Mouse (Mus musculus) small intestine, adult 2 months (tissue): Measurements from ENCODE around the gene Rbm7. TPM values are rescaled to one million over a fixed set of nuclear protein-coding genes. Genes with fewer than 3 reads are reported as not detected.
"Not testable (repeated sequence)": the region's sequence is repeated elsewhere in the genome, so short reads cannot be mapped to it uniquely, and the experiment has no call there.

Source experiments
- H3K27ac ChIP-seq: fragments of 200-500 bp; 2 replicates; pipeline ENCODE4 v1.5.1; 2012; ENCODE audit warnings: low read depth, low read length, control low read depth, inconsistent platforms; ENCODE audit not compliant: insufficient read depth
- H3K27me3 ChIP-seq: fragments of 200-500 bp; 2 replicates; pipeline ENCODE4 v1.6.1; 2012; ENCODE audit warnings: mild to moderate bottlenecking, moderate library complexity, low read length, inconsistent platforms; ENCODE audit not compliant: control insufficient read depth, insufficient read depth
- H3K36me3 ChIP-seq: fragments of 200-500 bp; 2 replicates; pipeline ENCODE4 v1.6.1; 2012; ENCODE audit warnings: mild to moderate bottlenecking, low read length, control low read depth, inconsistent platforms; ENCODE audit not compliant: control insufficient read depth, insufficient read depth
- H3K4me1 ChIP-seq: fragments of 200-500 bp; 2 replicates; pipeline ENCODE4 v1.6.1; 2012; ENCODE audit warnings: low read length, inconsistent platforms, mixed read lengths; ENCODE audit not compliant: control insufficient read depth, insufficient read depth, insufficient read length
- H3K4me3 ChIP-seq: fragments of 200-500 bp; 2 replicates; pipeline ENCODE4 v1.5.1; 2012; ENCODE audit warnings: low read depth, mild to moderate bottlenecking, control low read depth, inconsistent platforms, low read length, moderate library complexity
- CTCF ChIP-seq: fragments of 200-500 bp; IDR thresholded peaks from 2 replicates; pipeline ENCODE4 v1.5.1; 2012; ENCODE audit warnings: low read depth, mild to moderate bottlenecking, control low read depth, inconsistent platforms, low read length, moderate library complexity, mixed read lengths; ENCODE audit not compliant: insufficient replicate concordance, insufficient read length; ENCODE audit errors: extremely low read depth
- POLR2A ChIP-seq: fragments of 200-500 bp; IDR thresholded peaks from 2 replicates; pipeline ENCODE4 v1.6.1; 2012; ENCODE audit warnings: low read depth, mild to moderate bottlenecking, control low read depth, inconsistent platforms, low read length, moderate library complexity
- WGBS: fragments of 180-500 bp; shearing (Covaris S2); methylation state at CpG from one replicate; pipeline ENCODE4 v1.1.7; 2018; 5-methylcytosine and 5-hydroxymethylcytosine counted together
- polyA plus RNA-seq: library from polyadenylated mRNA; depleted of rRNA; stranded (reverse); fragments of >200 nt; gene quantifications from 2 replicates; pipeline ENCODE4 v1.2.3, GENCODE M21; 2012

The Rbm7 gene
- polyA plus RNA-seq, 1 experiment, result 10.4 TPM

DNA sequence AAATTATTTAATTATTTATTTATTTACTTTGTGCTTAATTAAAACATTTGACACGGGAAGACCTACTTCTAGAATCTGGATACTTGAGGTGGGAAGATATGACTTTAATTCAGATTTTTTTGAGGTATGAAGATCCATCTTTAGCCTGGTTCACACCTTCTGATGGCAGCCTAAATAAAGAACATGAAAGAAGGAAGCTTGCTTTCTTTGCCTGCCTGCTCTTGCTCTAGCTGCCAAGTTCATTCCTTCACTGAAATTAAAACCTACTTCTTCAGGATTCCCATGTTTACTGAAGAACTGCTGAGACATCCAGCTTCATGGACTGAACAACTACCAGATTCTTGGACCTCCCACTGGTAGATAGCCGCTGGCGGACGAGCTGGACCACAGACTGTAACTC is 36.2 kb upstream of the Rbm7 start:
- H3K4me3 ChIP-seq, result no peak overlapping the region
- no peak overlapping the region for H3K27ac ChIP-seq
- H3K4me1 ChIP-seq, result no peaks in the 10 kb centered on the region
- WGBS, result 82% methylated on average over 4 of the region's 4 CpGs
- H3K27me3 ChIP-seq, result no peaks in the 10 kb centered on the region; the same call in 1 of the 2 replicates
- TF ChIP-seq POLR2A (no peak), CTCF (no peak)
- no peaks in the 10 kb centered on the region for H3K36me3 ChIP-seq

DNA sequence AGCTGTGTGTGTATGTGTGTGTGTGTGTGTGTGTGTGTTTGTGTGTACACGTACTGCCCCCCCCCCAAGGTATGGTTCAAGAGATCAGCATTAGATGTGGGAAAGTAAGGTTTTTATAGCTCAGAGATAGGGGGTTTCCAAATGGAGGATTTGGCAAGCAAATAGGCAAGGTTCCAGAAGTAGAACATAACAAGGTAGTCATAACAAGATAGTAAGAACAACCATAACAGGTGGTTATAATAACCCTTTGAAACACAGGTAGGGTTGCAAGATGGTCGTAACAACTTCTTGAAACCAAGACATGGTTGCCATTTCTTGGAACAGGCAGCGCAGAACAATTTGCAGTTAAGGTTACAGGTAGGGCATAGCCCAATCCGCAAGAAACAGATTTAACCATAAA is 31.4 kb upstream of the Rbm7 start:
- 90% methylated on average over 4 of the region's 4 CpGs for WGBS
- Histone ChIP-seq H3K27ac (no peak overlapping the region), H3K4me1 (no peaks in the 10 kb centered on the region), H3K27me3 (no peaks in the 10 kb centered on the region), H3K4me3 (no peak overlapping the region), H3K36me3 (no peaks in the 10 kb centered on the region)
- no peak for TF ChIP-seq POLR2A

- WGBS, result 0% methylated on average over 1 of the region's 1 CpGs
- no peak overlapping the region for H3K4me3 ChIP-seq
- no peaks in the 10 kb centered on the region for H3K4me1 ChIP-seq
- TF ChIP-seq POLR2A (no peak), CTCF (no peak)
- H3K27me3 ChIP-seq, result no peaks in the 10 kb centered on the region
- no peaks in the 10 kb centered on the region for H3K36me3 ChIP-seq
- H3K27ac ChIP-seq, result no peak overlapping the region
Measured at GRCm38 (mm10) chr9:48525566-48525965, 30.5 kb upstream of the Rbm7 start.

DNA sequence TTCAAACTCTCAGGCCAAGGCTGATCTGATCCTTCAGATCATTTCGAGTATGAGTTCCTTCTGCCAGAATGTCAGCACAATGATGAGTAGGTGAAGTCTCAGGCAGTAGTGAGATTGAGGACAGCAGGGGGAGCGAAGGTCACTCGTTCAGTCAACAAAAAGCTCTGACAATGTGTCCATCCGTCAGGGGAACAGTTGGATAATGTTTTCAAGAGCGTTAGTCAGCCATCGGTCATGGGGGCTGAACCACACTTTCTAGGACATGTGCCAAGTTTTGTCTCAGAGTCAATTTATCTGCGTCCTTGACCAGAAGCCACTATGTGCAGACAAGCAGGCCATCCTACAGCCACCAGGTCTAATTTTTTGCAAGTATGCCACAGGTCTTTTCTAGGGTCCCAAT is 25.3 kb upstream of the Rbm7 start:
- not testable (repeated sequence) for H3K27me3 ChIP-seq, H3K27ac ChIP-seq, H3K4me3 ChIP-seq, H3K4me1 ChIP-seq, H3K36me3 ChIP-seq
- WGBS, result 12% methylated on average over 5 of the region's 7 CpGs

GRCm38 (mm10) chr9:48517372-48518130 is 22.5 kb upstream of the Rbm7 start:
- no peaks in the 10 kb centered on the region for H3K36me3 ChIP-seq
- WGBS, result 73% methylated on average over 19 of the region's 19 CpGs

DNA sequence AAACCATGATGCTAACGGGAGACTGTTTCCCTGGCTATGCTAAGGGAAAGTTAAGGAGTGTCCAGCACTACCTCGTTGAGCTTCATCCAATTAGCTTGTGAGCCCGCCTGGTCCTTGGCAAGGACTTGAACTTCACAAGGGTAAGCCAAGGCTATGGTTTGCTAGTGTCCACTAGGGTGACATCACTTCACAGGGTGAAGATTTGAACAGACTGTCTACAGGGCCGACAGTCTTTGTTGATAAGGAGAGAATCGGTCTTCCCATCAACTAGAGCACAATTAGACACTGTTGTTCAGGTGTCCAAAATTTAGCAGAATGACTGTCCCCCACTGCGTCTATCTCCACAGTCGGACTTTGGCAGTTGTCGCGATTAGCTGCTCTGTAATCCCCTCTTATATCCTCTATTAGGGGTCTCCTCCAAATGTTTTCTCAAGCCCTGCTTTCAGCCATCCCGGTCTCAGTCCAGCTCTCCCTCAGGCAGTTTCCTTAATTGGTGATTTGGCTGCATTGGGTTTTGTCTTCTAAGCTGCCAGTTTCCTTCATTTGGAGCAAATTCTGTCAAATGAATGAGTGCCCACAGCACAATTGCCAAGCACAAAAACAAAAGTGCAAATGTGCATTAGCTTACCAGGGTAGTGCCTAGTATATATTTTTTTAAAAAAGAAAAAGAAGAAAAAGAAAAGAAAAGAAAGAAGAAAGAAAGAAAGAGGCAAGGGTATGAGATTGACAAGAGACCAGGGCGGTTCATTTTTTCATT is 21.7 kb upstream of the Rbm7 start:
- no peaks in the 10 kb centered on the region for H3K36me3 ChIP-seq
- no peaks in the 10 kb centered on the region for H3K4me1 ChIP-seq
- no peaks in the 10 kb centered on the region; the same call in 1 of the 2 replicates for H3K27me3 ChIP-seq
- WGBS, result 85% methylated on average over 11 of the region's 11 CpGs
- no peak overlapping the region for H3K4me3 ChIP-seq
- TF ChIP-seq CTCF (no peak), POLR2A (no peak)
- H3K27ac ChIP-seq, result no peak overlapping the region

More at GRCm38 (mm10) chr9:48517372-48518130, 22.5 kb upstream of the Rbm7 start:
- no peaks in the 10 kb centered on the region for H3K4me1 ChIP-seq
- H3K27me3 ChIP-seq, result no peaks in the 10 kb centered on the region; the same call in 1 of the 2 replicates
- no peak overlapping the region for H3K27ac ChIP-seq
- no peak for TF ChIP-seq POLR2A
- no peak for TF ChIP-seq CTCF
- H3K4me3 ChIP-seq, result no peak overlapping the region

GRCm38 (mm10) chr9:48515332-48515731 is 20.2 kb upstream of the Rbm7 start:
- Histone ChIP-seq H3K4me3 (no peak overlapping the region), H3K27ac (no peak overlapping the region), H3K4me1 (no peaks in the 10 kb centered on the region), H3K36me3 (no peaks in the 10 kb centered on the region), H3K27me3 (no peaks in the 10 kb centered on the region; the same call in 1 of the 2 replicates)
- 55% methylated on average over 1 of the region's 1 CpGs for WGBS
- no peak for TF ChIP-seq POLR2A
- no peak for TF ChIP-seq CTCF
